Comparison of ENCODE assay signal across 18 mouse cellular contexts in genomic region chr10:85292477-85292855, GRCm38 (mm10).
DNase-seq lines count a peak whose midpoint lies in the region; ATAC-seq lines count a peak whose summit lies in the region.
"Had no signal": no experiment of that assay in that cellular context is flagged by ENCODE, and none has a peak within 500 bp of the region (broad histone marks: within the 10 kb centered on the region; RNA-seq: fewer than 3 reads in every experiment).

No protein-coding gene starts in this region.

- DNase-seq in hindbrain, embryonic 11.5 days (ENCODE audit: low spot score) = no peak
- peak; percentile 3 for DNase-seq in retina, postnatal 7 days (ENCODE audit: low read depth, low spot score)
- no peak for DNase-seq in c-Kit-positive CD71-positive TER-119-positive erythroid progenitor cells, embryonic 14.5 days (ENCODE audit: low spot score)
- DNase-seq in kidney, postnatal 10 days = no peak
- DNase-seq: adrenal gland, postnatal 14 days; cerebellum, adult 8-10 months; heart, postnatal 36 days; kidney, adult 11 months; kidney, postnatal 14 days; right cerebral cortex, postnatal 14 days; thymus, postnatal 36 days had no signal

- 28% methylated on average over 2 of the region's 2 CpGs for WGBS in hindbrain, embryonic 13.5 days
- 60% methylated on average over 2 of the region's 2 CpGs for WGBS in hindbrain, embryonic 11.5 days
- WGBS in forebrain, embryonic 15.5 days = 6% methylated on average over 2 of the region's 2 CpGs
- WGBS in midbrain, embryonic 13.5 days = 22% methylated on average over 2 of the region's 2 CpGs

- no peak overlapping the region for H3K9ac ChIP-seq in hindbrain, embryonic 13.5 days
- H3K9ac ChIP-seq in hindbrain, embryonic 11.5 days (ENCODE audit: low read depth, low read length) = no peak overlapping the region
- no peak overlapping the region for H3K9ac ChIP-seq in forebrain, embryonic 15.5 days (replicated peaks)
- no peak overlapping the region for H3K9ac ChIP-seq in midbrain, embryonic 13.5 days (replicated peaks)
- H3K9ac ChIP-seq: heart, embryonic 13.5 days; liver, embryonic 14.5 days had no signal

- H3K27me3 ChIP-seq in hindbrain, embryonic 13.5 days = no peaks in the 10 kb centered on the region
- H3K27me3 ChIP-seq in hindbrain, embryonic 11.5 days (ENCODE audit: control insufficient read depth, insufficient read depth, low read length) = no peaks in the 10 kb centered on the region
- no peaks in the 10 kb centered on the region for H3K27me3 ChIP-seq in forebrain, embryonic 15.5 days
- H3K27me3 ChIP-seq in midbrain, embryonic 13.5 days = no peaks in the 10 kb centered on the region
- H3K27me3 ChIP-seq: heart, embryonic 13.5 days had no signal

- H3K4me3 ChIP-seq in hindbrain, embryonic 13.5 days = no peak overlapping the region
- H3K4me3 ChIP-seq in hindbrain, embryonic 11.5 days (ENCODE audit: low read depth, low read length) = no peak overlapping the region
- no peak overlapping the region for H3K4me3 ChIP-seq in forebrain, embryonic 15.5 days
- H3K4me3 ChIP-seq in midbrain, embryonic 13.5 days (replicated peaks) = no peak overlapping the region
- H3K4me3 ChIP-seq: erythroblast, embryonic 14.5 days; heart, embryonic 13.5 days had no signal

- peak; percentile 85 for ATAC-seq in hindbrain, embryonic 13.5 days (ENCODE audit: low FRiP score)
- no peak for ATAC-seq in hindbrain, embryonic 11.5 days (ENCODE audit: low FRiP score)
- peak; percentile 92 for ATAC-seq in forebrain, embryonic 15.5 days (replicated peaks)
- peak; percentile 93 for ATAC-seq in midbrain, embryonic 13.5 days
- ATAC-seq: lung, postnatal 0 days had no signal

- H3K9me3 ChIP-seq in hindbrain, embryonic 13.5 days = no peaks in the 10 kb centered on the region
- H3K9me3 ChIP-seq in hindbrain, embryonic 11.5 days (ENCODE audit: control insufficient read depth, low read length) = no peaks in the 10 kb centered on the region
- no peaks in the 10 kb centered on the region for H3K9me3 ChIP-seq in forebrain, embryonic 15.5 days
- H3K9me3 ChIP-seq in midbrain, embryonic 13.5 days = no peaks in the 10 kb centered on the region
- H3K9me3 ChIP-seq: heart, embryonic 13.5 days had no signal

- H3K36me3 ChIP-seq in hindbrain, embryonic 13.5 days = no peaks in the 10 kb centered on the region
- no peaks in the 10 kb centered on the region for H3K36me3 ChIP-seq in hindbrain, embryonic 11.5 days (ENCODE audit: control insufficient read depth, insufficient read depth, low read length)
- H3K36me3 ChIP-seq in forebrain, embryonic 15.5 days = no peaks in the 10 kb centered on the region
- H3K36me3 ChIP-seq in midbrain, embryonic 13.5 days = no peaks in the 10 kb centered on the region
- H3K36me3 ChIP-seq: heart, embryonic 13.5 days had no signal

- 0 out of 2 replicates have a peak overlapping the region, but pooled peaks have one; percentile 37 for H3K27ac ChIP-seq in hindbrain, embryonic 13.5 days
- no peak overlapping the region for H3K27ac ChIP-seq in hindbrain, embryonic 11.5 days (ENCODE audit: low read depth, low read length)
- H3K27ac ChIP-seq in forebrain, embryonic 15.5 days (replicated peaks) = peak overlapping the region; percentile 34; the same call in 1 of the 2 replicates
- H3K27ac ChIP-seq in midbrain, embryonic 13.5 days = peak overlapping the region; percentile 8
- H3K27ac ChIP-seq: heart, embryonic 13.5 days; liver, embryonic 14.5 days had no signal

- H3K4me1 ChIP-seq in hindbrain, embryonic 13.5 days (replicated peaks) = peaks cover 21% of the 10 kb centered on the region
- H3K4me1 ChIP-seq in hindbrain, embryonic 11.5 days (replicated peaks; ENCODE audit: control insufficient read depth, insufficient read depth, low read length) = no peaks in the 10 kb centered on the region
- H3K4me1 ChIP-seq in forebrain, embryonic 15.5 days = peaks cover 18% of the 10 kb centered on the region
- H3K4me1 ChIP-seq in midbrain, embryonic 13.5 days (replicated peaks) = peaks cover 25% of the 10 kb centered on the region
- H3K4me1 ChIP-seq: heart, embryonic 13.5 days had no signal

- no peak overlapping the region for H3K4me2 ChIP-seq in hindbrain, embryonic 13.5 days
- H3K4me2 ChIP-seq in hindbrain, embryonic 11.5 days (replicated peaks; ENCODE audit: low read depth, low read length) = no peak overlapping the region
- H3K4me2 ChIP-seq in forebrain, embryonic 15.5 days (replicated peaks) = no peak overlapping the region
- H3K4me2 ChIP-seq in midbrain, embryonic 13.5 days (replicated peaks) = no peak overlapping the region
- H3K4me2 ChIP-seq: heart, embryonic 13.5 days had no signal
